Mouse (Mus musculus): ENCODE data around the gene Tmem208. TPM values are rescaled to one million over a fixed set of nuclear protein-coding genes. Genes with fewer than 3 reads are reported as not detected.

Tmem208 gene
- total and polyA plus RNA-seq, 3 experiments: 76.2 to 133 (median 88.1) TPM

Other genes starting within 250 kb of the Tmem208 start
Only the 20 nearest of the 23 such genes appear.
- gene Cbfb, start 155.7 kb upstream of the Tmem208 start, total RNA-seq (2012; rRNA removed): 49.7 and 70.2 TPM in 2 replicates
- 170 and 203 TPM in 2 replicates for gene Cbfb, start 155.7 kb upstream of the Tmem208 start, total RNA-seq (2014; rRNA removed)
- gene Cbfb, start 155.7 kb upstream of the Tmem208 start, polyA plus RNA-seq (2012; ENCODE audit: insufficient read length, low read depth): 87.9 and 97.7 TPM in 2 replicates
- gene D230025D16Rik, start 101.2 kb upstream of the Tmem208 start, total RNA-seq (2012; rRNA removed): 10.7 and 11.9 TPM in 2 replicates
- gene D230025D16Rik, start 101.2 kb upstream of the Tmem208 start, total RNA-seq (2014; rRNA removed): 19.2 and 21.5 TPM in 2 replicates
- gene D230025D16Rik, start 101.2 kb upstream of the Tmem208 start, polyA plus RNA-seq (2012; ENCODE audit: insufficient read length, low read depth): 13.5 and 14.0 TPM in 2 replicates
- gene B3gnt9, start 71.2 kb upstream of the Tmem208 start, total RNA-seq (2012; rRNA removed): 4.0 and 4.1 TPM in 2 replicates
- 0.66 and 0.78 TPM in 2 replicates for gene B3gnt9, start 71.2 kb upstream of the Tmem208 start, total RNA-seq (2014; rRNA removed)
- 0.57 and 0.91 TPM in 2 replicates for gene B3gnt9, start 71.2 kb upstream of the Tmem208 start, polyA plus RNA-seq (2012; ENCODE audit: insufficient read length, low read depth)
- gene Tradd, start 61.7 kb upstream of the Tmem208 start, total RNA-seq (2012; rRNA removed): 30.8 and 31.0 TPM in 2 replicates
- 20.4 and 20.7 TPM in 2 replicates for gene Tradd, start 61.7 kb upstream of the Tmem208 start, total RNA-seq (2014; rRNA removed)
- gene Tradd, start 61.7 kb upstream of the Tmem208 start, polyA plus RNA-seq (2012; ENCODE audit: insufficient read length, low read depth): 18.6 and 24.3 TPM in 2 replicates
- 8.6 and 10.5 TPM in 2 replicates for gene Fbxl8, start 61.7 kb upstream of the Tmem208 start, total RNA-seq (2012; rRNA removed)
- gene Fbxl8, start 61.7 kb upstream of the Tmem208 start, total RNA-seq (2014; rRNA removed): 4.6 and 5.2 TPM in 2 replicates
- 5.4 and 5.9 TPM in 2 replicates for gene Fbxl8, start 61.7 kb upstream of the Tmem208 start, polyA plus RNA-seq (2012; ENCODE audit: insufficient read length, low read depth)
- gene Hsf4, start 56.6 kb upstream of the Tmem208 start, total RNA-seq (2012; rRNA removed): 0.08 TPM in 1 of 2 replicates, not detected in the other
- gene Hsf4, start 56.6 kb upstream of the Tmem208 start, total RNA-seq (2014; rRNA removed): not detected in 2 replicates
- not detected in 2 replicates for gene Hsf4, start 56.6 kb upstream of the Tmem208 start, polyA plus RNA-seq (2012; ENCODE audit: insufficient read length, low read depth)
- 0.34 and 0.42 TPM in 2 replicates for gene Nol3, start 50.2 kb upstream of the Tmem208 start, total RNA-seq (2012; rRNA removed)
- gene Nol3, start 50.2 kb upstream of the Tmem208 start, total RNA-seq (2014; rRNA removed): not detected in 2 replicates
- gene Nol3, start 50.2 kb upstream of the Tmem208 start, polyA plus RNA-seq (2012; ENCODE audit: insufficient read length, low read depth): 0.31 TPM in 1 of 2 replicates, not detected in the other
- 4.7 and 4.8 TPM in 2 replicates for gene 4931428F04Rik, start 36.5 kb upstream of the Tmem208 start, total RNA-seq (2012; rRNA removed)
- 2.2 and 2.7 TPM in 2 replicates for gene 4931428F04Rik, start 36.5 kb upstream of the Tmem208 start, total RNA-seq (2014; rRNA removed)
- gene 4931428F04Rik, start 36.5 kb upstream of the Tmem208 start, polyA plus RNA-seq (2012; ENCODE audit: insufficient read length, low read depth): 9.1 and 9.4 TPM in 2 replicates
- 10.9 and 12.5 TPM in 2 replicates for gene Exoc3l, start 30.3 kb upstream of the Tmem208 start, total RNA-seq (2012; rRNA removed)
- gene Exoc3l, start 30.3 kb upstream of the Tmem208 start, total RNA-seq (2014; rRNA removed): 3.9 and 4.4 TPM in 2 replicates
- gene Exoc3l, start 30.3 kb upstream of the Tmem208 start, polyA plus RNA-seq (2012; ENCODE audit: insufficient read length, low read depth): 6.3 and 7.5 TPM in 2 replicates
- gene E2f4, start 28.7 kb upstream of the Tmem208 start, total RNA-seq (2012; rRNA removed): 51.0 and 62.4 TPM in 2 replicates
- gene E2f4, start 28.7 kb upstream of the Tmem208 start, total RNA-seq (2014; rRNA removed): 34.1 and 39.9 TPM in 2 replicates
- gene E2f4, start 28.7 kb upstream of the Tmem208 start, polyA plus RNA-seq (2012; ENCODE audit: insufficient read length, low read depth): 165 and 198 TPM in 2 replicates
- gene Elmo3, start 20.8 kb upstream of the Tmem208 start, total RNA-seq (2012; rRNA removed): 1.4 and 1.6 TPM in 2 replicates
- gene Elmo3, start 20.8 kb upstream of the Tmem208 start, total RNA-seq (2014; rRNA removed): 0.72 and 0.77 TPM in 2 replicates
- 1.3 and 2.4 TPM in 2 replicates for gene Elmo3, start 20.8 kb upstream of the Tmem208 start, polyA plus RNA-seq (2012; ENCODE audit: insufficient read length, low read depth)
- gene Lrrc29, start 76 bp upstream of the Tmem208 start, total RNA-seq (2012; rRNA removed): 1.7 and 1.8 TPM in 2 replicates
- gene Lrrc29, start 76 bp upstream of the Tmem208 start, total RNA-seq (2014; rRNA removed): 0.73 and 1.4 TPM in 2 replicates
- 1.4 and 1.8 TPM in 2 replicates for gene Lrrc29, start 76 bp upstream of the Tmem208 start, polyA plus RNA-seq (2012; ENCODE audit: insufficient read length, low read depth)
- gene Fhod1, start 21.6 kb downstream of the Tmem208 start, total RNA-seq (2012; rRNA removed): 3.1 and 3.5 TPM in 2 replicates
- gene Fhod1, start 21.6 kb downstream of the Tmem208 start, total RNA-seq (2014; rRNA removed): 0.81 and 1.8 TPM in 2 replicates
- 7.4 and 8.1 TPM in 2 replicates for gene Fhod1, start 21.6 kb downstream of the Tmem208 start, polyA plus RNA-seq (2012; ENCODE audit: insufficient read length, low read depth)
- gene Slc9a5, start 22.5 kb downstream of the Tmem208 start, total RNA-seq (2012; rRNA removed): 3.5 and 4.5 TPM in 2 replicates
- gene Slc9a5, start 22.5 kb downstream of the Tmem208 start, total RNA-seq (2014; rRNA removed): 0.72 and 0.95 TPM in 2 replicates
- 3.1 and 3.5 TPM in 2 replicates for gene Slc9a5, start 22.5 kb downstream of the Tmem208 start, polyA plus RNA-seq (2012; ENCODE audit: insufficient read length, low read depth)
- gene Plekhg4, start 46.9 kb downstream of the Tmem208 start, total RNA-seq (2012; rRNA removed): 0.80 and 1.1 TPM in 2 replicates
- gene Plekhg4, start 46.9 kb downstream of the Tmem208 start, total RNA-seq (2014; rRNA removed): 0.44 and 0.59 TPM in 2 replicates
- gene Plekhg4, start 46.9 kb downstream of the Tmem208 start, polyA plus RNA-seq (2012; ENCODE audit: insufficient read length, low read depth): 0.33 and 0.54 TPM in 2 replicates
- 0.08 TPM in 1 of 2 replicates, not detected in the other for gene Kctd19, start 87.1 kb downstream of the Tmem208 start, total RNA-seq (2012; rRNA removed)
- not detected in 2 replicates for gene Kctd19, start 87.1 kb downstream of the Tmem208 start, total RNA-seq (2014; rRNA removed)
- 0.22 TPM in 1 of 2 replicates, not detected in the other for gene Kctd19, start 87.1 kb downstream of the Tmem208 start, polyA plus RNA-seq (2012; ENCODE audit: insufficient read length, low read depth)
- gene Lrrc36, start 87.2 kb downstream of the Tmem208 start, total RNA-seq (2012; rRNA removed): 0.34 and 0.38 TPM in 2 replicates
- gene Lrrc36, start 87.2 kb downstream of the Tmem208 start, total RNA-seq (2014; rRNA removed): 0.26 TPM in 1 of 2 replicates, not detected in the other
- gene Lrrc36, start 87.2 kb downstream of the Tmem208 start, polyA plus RNA-seq (2012; ENCODE audit: insufficient read length, low read depth): 0.19 TPM in 2 replicates
- 0.25 TPM in 2 replicates for gene Tppp3, start 145.2 kb downstream of the Tmem208 start, total RNA-seq (2012; rRNA removed)
- not detected in 2 replicates for gene Tppp3, start 145.2 kb downstream of the Tmem208 start, total RNA-seq (2014; rRNA removed)
- gene Tppp3, start 145.2 kb downstream of the Tmem208 start, polyA plus RNA-seq (2012; ENCODE audit: insufficient read length, low read depth): 0.39 and 0.49 TPM in 2 replicates
- 2.1 and 2.6 TPM in 2 replicates for gene Zdhhc1, start 170.5 kb downstream of the Tmem208 start, total RNA-seq (2012; rRNA removed)
- gene Zdhhc1, start 170.5 kb downstream of the Tmem208 start, total RNA-seq (2014; rRNA removed): 0.86 and 1.6 TPM in 2 replicates
- 2.6 and 3.6 TPM in 2 replicates for gene Zdhhc1, start 170.5 kb downstream of the Tmem208 start, polyA plus RNA-seq (2012; ENCODE audit: insufficient read length, low read depth)
- gene Hsd11b2, start 192.4 kb downstream of the Tmem208 start, total RNA-seq (2012; rRNA removed): not detected in 2 replicates
- gene Hsd11b2, start 192.4 kb downstream of the Tmem208 start, total RNA-seq (2014; rRNA removed): not detected in 2 replicates
- gene Hsd11b2, start 192.4 kb downstream of the Tmem208 start, polyA plus RNA-seq (2012; ENCODE audit: insufficient read length, low read depth): not detected in 2 replicates